Mouse (Mus musculus): ENCODE results near the gene Ifi206. TPM values are rescaled to one million over a fixed set of nuclear protein-coding genes. Genes with fewer than 3 reads are reported as not detected.

Ifi206 gene
- polyA plus RNA-seq, 1 experiment from 2014 or later, result 0.46 TPM

- Histone ChIP-seq H3K4me1 (ENCODE audit: control insufficient read depth, insufficient read depth, low read length) (no peaks in the 10 kb centered on the region), H3K4me3 (ENCODE audit: low read length) (no peak overlapping the region), H3K9ac (ENCODE audit: low read length) (no peak overlapping the region), H3K27me3 (ENCODE audit: control insufficient read depth, insufficient read depth, low read length) (no peaks in the 10 kb centered on the region), H3K27ac (ENCODE audit: low read length) (no peak overlapping the region), H3K36me3 (ENCODE audit: control insufficient read depth, insufficient read depth) (no peaks in the 10 kb centered on the region), H3K4me2 (ENCODE audit: low read depth, low read length) (no peak overlapping the region), H3K9me3 (replicated peaks; ENCODE audit: control insufficient read depth, low read length) (no peaks in the 10 kb centered on the region)
- ATAC-seq (replicated peaks; ENCODE audit: extremely low read depth, insufficient read depth, low FRiP score), result no peak
- 87% methylated on average over 5 of the region's 5 CpGs for WGBS
Observed at GRCm38 (mm10) chr1:173451665-173452064, 39.2 kb downstream of the Ifi206 start.

GRCm38 (mm10) chr1:173450621-173451020, 40.2 kb downstream of the Ifi206 start:
- H3K4me3 ChIP-seq (ENCODE audit: low read length), result no peak overlapping the region
- no peaks in the 10 kb centered on the region for H3K27me3 ChIP-seq (ENCODE audit: control insufficient read depth, insufficient read depth, low read length)
- H3K36me3 ChIP-seq (ENCODE audit: control insufficient read depth, insufficient read depth), result no peaks in the 10 kb centered on the region
- no peaks in the 10 kb centered on the region for H3K4me1 ChIP-seq (ENCODE audit: control insufficient read depth, insufficient read depth, low read length)
- WGBS, result 77% methylated on average over 4 of the region's 4 CpGs
- no peak overlapping the region for H3K4me2 ChIP-seq (ENCODE audit: low read depth, low read length)
- no peak overlapping the region for H3K9ac ChIP-seq (ENCODE audit: low read length)
- H3K27ac ChIP-seq (ENCODE audit: low read length), result no peak overlapping the region
- H3K9me3 ChIP-seq (replicated peaks; ENCODE audit: control insufficient read depth, low read length), result no peaks in the 10 kb centered on the region
- no peak for ATAC-seq (replicated peaks; ENCODE audit: extremely low read depth, insufficient read depth, low FRiP score)

- WGBS, result 43% methylated on average over 4 of the region's 4 CpGs
- Histone ChIP-seq H3K4me2 (ENCODE audit: low read depth, low read length) (no peak overlapping the region), H3K4me1 (ENCODE audit: control insufficient read depth, insufficient read depth, low read length) (no peaks in the 10 kb centered on the region), H3K9ac (ENCODE audit: low read length) (no peak overlapping the region), H3K4me3 (ENCODE audit: low read length) (no peak overlapping the region), H3K27me3 (ENCODE audit: control insufficient read depth, insufficient read depth, low read length) (no peaks in the 10 kb centered on the region), H3K27ac (ENCODE audit: low read length) (no peak overlapping the region), H3K9me3 (replicated peaks; ENCODE audit: control insufficient read depth, low read length) (no peaks in the 10 kb centered on the region), H3K36me3 (ENCODE audit: control insufficient read depth, insufficient read depth) (no peaks in the 10 kb centered on the region)
- ATAC-seq (replicated peaks; ENCODE audit: extremely low read depth, insufficient read depth, low FRiP score), result no peak
Observed at GRCm38 (mm10) chr1:173447067-173447466, 43.8 kb downstream of the Ifi206 start.

GRCm38 (mm10) chr1:173443061-173443460, 47.8 kb downstream of the Ifi206 start:
- WGBS, result 76% methylated on average over 1 of the region's 1 CpGs
- no peaks in the 10 kb centered on the region for H3K27me3 ChIP-seq (ENCODE audit: control insufficient read depth, insufficient read depth, low read length)
- no peak overlapping the region for H3K27ac ChIP-seq (ENCODE audit: low read length)
- H3K4me2 ChIP-seq (ENCODE audit: low read depth, low read length), result no peak overlapping the region
- H3K36me3 ChIP-seq (ENCODE audit: control insufficient read depth, insufficient read depth), result no peaks in the 10 kb centered on the region
- H3K4me1 ChIP-seq (ENCODE audit: control insufficient read depth, insufficient read depth, low read length), result no peaks in the 10 kb centered on the region
- no peak overlapping the region for H3K4me3 ChIP-seq (ENCODE audit: low read length)
- H3K9ac ChIP-seq (ENCODE audit: low read length), result no peak overlapping the region
- H3K9me3 ChIP-seq (replicated peaks; ENCODE audit: control insufficient read depth, low read length), result no peaks in the 10 kb centered on the region
- ATAC-seq (replicated peaks; ENCODE audit: extremely low read depth, insufficient read depth, low FRiP score), result no peak

GRCm38 (mm10) chr1:173441210-173441609, 49.6 kb downstream of the Ifi206 start:
- Histone ChIP-seq H3K27ac (ENCODE audit: low read length) (no peak overlapping the region; the same call in 1 of the 2 replicates), H3K4me2 (ENCODE audit: low read depth, low read length) (no peak overlapping the region), H3K27me3 (ENCODE audit: control insufficient read depth, insufficient read depth, low read length) (no peaks in the 10 kb centered on the region), H3K36me3 (ENCODE audit: control insufficient read depth, insufficient read depth) (no peaks in the 10 kb centered on the region), H3K9me3 (replicated peaks; ENCODE audit: control insufficient read depth, low read length) (no peaks in the 10 kb centered on the region), H3K9ac (ENCODE audit: low read length) (no peak overlapping the region), H3K4me1 (ENCODE audit: control insufficient read depth, insufficient read depth, low read length) (peaks cover 2% of the 10 kb centered on the region; the same call in 1 of the 2 replicates), H3K4me3 (ENCODE audit: low read length) (no peak overlapping the region)
- ATAC-seq (replicated peaks; ENCODE audit: extremely low read depth, insufficient read depth, low FRiP score), result no peak; the same call in 1 of the 2 replicates
- WGBS, result 65% methylated on average over 4 of the region's 4 CpGs

- no peak overlapping the region for H3K27ac ChIP-seq (ENCODE audit: low read length)
- ATAC-seq (replicated peaks; ENCODE audit: extremely low read depth, insufficient read depth, low FRiP score), result no peak; the same call in 1 of the 2 replicates
- no peaks in the 10 kb centered on the region for H3K36me3 ChIP-seq (ENCODE audit: control insufficient read depth, insufficient read depth)
- WGBS, result 45% methylated on average over 1 of the region's 1 CpGs
- H3K27me3 ChIP-seq (ENCODE audit: control insufficient read depth, insufficient read depth, low read length), result no peaks in the 10 kb centered on the region
- no peaks in the 10 kb centered on the region for H3K9me3 ChIP-seq (replicated peaks; ENCODE audit: control insufficient read depth, low read length)
- H3K9ac ChIP-seq (ENCODE audit: low read length), result no peak overlapping the region
- H3K4me2 ChIP-seq (ENCODE audit: low read depth, low read length), result no peak overlapping the region
- H3K4me3 ChIP-seq (ENCODE audit: low read length), result no peak overlapping the region
- peaks cover 2% of the 10 kb centered on the region; the same call in 1 of the 2 replicates for H3K4me1 ChIP-seq (ENCODE audit: control insufficient read depth, insufficient read depth, low read length)
Observed at GRCm38 (mm10) chr1:173440681-173441080, 50.2 kb downstream of the Ifi206 start.

- no peaks in the 10 kb centered on the region for H3K36me3 ChIP-seq (ENCODE audit: control insufficient read depth, insufficient read depth)
Observed at GRCm38 (mm10) chr1:173437161-173437953, 53.5 kb downstream of the Ifi206 start.

GRCm38 (mm10) chr1:173432411-173432810, 58.4 kb downstream of the Ifi206 start:
- peaks cover 2% of the 10 kb centered on the region; the same call in 1 of the 2 replicates for H3K4me1 ChIP-seq (ENCODE audit: control insufficient read depth, insufficient read depth, low read length)
- H3K9me3 ChIP-seq (replicated peaks; ENCODE audit: control insufficient read depth, low read length), result no peaks in the 10 kb centered on the region
- 69% methylated on average over 2 of the region's 2 CpGs for WGBS
- no peak overlapping the region for H3K4me3 ChIP-seq (ENCODE audit: low read length)
- H3K36me3 ChIP-seq (ENCODE audit: control insufficient read depth, insufficient read depth), result no peaks in the 10 kb centered on the region
- H3K27me3 ChIP-seq (ENCODE audit: control insufficient read depth, insufficient read depth, low read length), result no peaks in the 10 kb centered on the region
- no peak overlapping the region for H3K27ac ChIP-seq (ENCODE audit: low read length)
- no peak overlapping the region for H3K4me2 ChIP-seq (ENCODE audit: low read depth, low read length)
- H3K9ac ChIP-seq (ENCODE audit: low read length), result no peak overlapping the region
- no peak for ATAC-seq (replicated peaks; ENCODE audit: extremely low read depth, insufficient read depth, low FRiP score)

More at GRCm38 (mm10) chr1:173437161-173437953, 53.5 kb downstream of the Ifi206 start:
- WGBS, result 63% methylated on average over 6 of the region's 6 CpGs
- no peak overlapping the region for H3K9ac ChIP-seq (ENCODE audit: low read length)
- no peak overlapping the region for H3K4me2 ChIP-seq (ENCODE audit: low read depth, low read length)
- no peak overlapping the region for H3K27ac ChIP-seq (ENCODE audit: low read length)
- peaks cover 2% of the 10 kb centered on the region; the same call in 1 of the 2 replicates for H3K4me1 ChIP-seq (ENCODE audit: control insufficient read depth, insufficient read depth, low read length)
- H3K4me3 ChIP-seq (ENCODE audit: low read length), result no peak overlapping the region
- H3K27me3 ChIP-seq (ENCODE audit: control insufficient read depth, insufficient read depth, low read length), result no peaks in the 10 kb centered on the region
- no peaks in the 10 kb centered on the region for H3K9me3 ChIP-seq (replicated peaks; ENCODE audit: control insufficient read depth, low read length)
- no peak for ATAC-seq (replicated peaks; ENCODE audit: extremely low read depth, insufficient read depth, low FRiP score)

- no peak overlapping the region for H3K4me2 ChIP-seq (ENCODE audit: low read depth, low read length)
- WGBS, result 78% methylated on average over 5 of the region's 5 CpGs
Observed at GRCm38 (mm10) chr1:173429995-173430699, 60.7 kb downstream of the Ifi206 start.

More at GRCm38 (mm10) chr1:173429995-173430699, 60.7 kb downstream of the Ifi206 start:
- no peaks in the 10 kb centered on the region for H3K4me1 ChIP-seq (ENCODE audit: control insufficient read depth, insufficient read depth, low read length)
- H3K27me3 ChIP-seq (ENCODE audit: control insufficient read depth, insufficient read depth, low read length), result no peaks in the 10 kb centered on the region
- no peak overlapping the region for H3K9ac ChIP-seq (ENCODE audit: low read length)
- ATAC-seq (replicated peaks; ENCODE audit: extremely low read depth, insufficient read depth, low FRiP score), result no peak
- H3K27ac ChIP-seq (ENCODE audit: low read length), result no peak overlapping the region
- no peak overlapping the region for H3K4me3 ChIP-seq (ENCODE audit: low read length)
- H3K36me3 ChIP-seq (ENCODE audit: control insufficient read depth, insufficient read depth), result no peaks in the 10 kb centered on the region
- H3K9me3 ChIP-seq (replicated peaks; ENCODE audit: control insufficient read depth, low read length), result no peaks in the 10 kb centered on the region

Data from heart, embryonic 16.5 days (tissue).